Mouse (Mus musculus) cerebellum, adult (tissue): ENCODE data around the gene Inpp1.

Experiments
- ATAC-seq: cut with Nextera tagmentation; 2 replicates; pipeline ENCODE4 v1.9.2; 2017; ENCODE audit warnings: mild to moderate bottlenecking, moderate library complexity, mixed read lengths; ENCODE audit not compliant: insufficient number of reproducible peaks, low FRiP score, low TSS enrichment

The Inpp1 gene

DNA sequence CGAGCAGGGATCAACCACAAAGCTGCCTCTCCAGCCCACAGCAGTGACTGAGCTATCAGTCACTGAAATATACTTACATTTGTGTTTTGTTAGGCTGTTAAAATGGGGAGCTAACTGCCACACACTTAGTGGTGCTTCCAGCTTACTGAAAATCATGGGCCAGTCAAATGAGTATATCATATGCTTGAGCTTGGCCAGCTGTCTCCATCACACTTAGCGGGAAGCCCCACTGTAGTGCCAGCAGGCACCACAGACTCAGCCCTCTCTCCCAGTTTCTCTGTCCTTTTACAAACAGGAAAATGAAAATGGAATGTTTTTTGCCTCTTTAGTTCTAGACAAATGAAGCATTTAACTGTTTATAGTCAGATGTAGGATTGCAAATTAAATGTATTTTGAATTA, 21.6 kb downstream of the Inpp1 start:
- ATAC-seq: no peak

GRCm38 (mm10) chr1:52793692-52794091, 23.8 kb downstream of the Inpp1 start:
- no peak for ATAC-seq

GRCm38 (mm10) chr1:52792701-52793100, 24.8 kb downstream of the Inpp1 start:
- ATAC-seq: no peak

GRCm38 (mm10) chr1:52787254-52787653, 30.2 kb downstream of the Inpp1 start:
- no peak for ATAC-seq

DNA sequence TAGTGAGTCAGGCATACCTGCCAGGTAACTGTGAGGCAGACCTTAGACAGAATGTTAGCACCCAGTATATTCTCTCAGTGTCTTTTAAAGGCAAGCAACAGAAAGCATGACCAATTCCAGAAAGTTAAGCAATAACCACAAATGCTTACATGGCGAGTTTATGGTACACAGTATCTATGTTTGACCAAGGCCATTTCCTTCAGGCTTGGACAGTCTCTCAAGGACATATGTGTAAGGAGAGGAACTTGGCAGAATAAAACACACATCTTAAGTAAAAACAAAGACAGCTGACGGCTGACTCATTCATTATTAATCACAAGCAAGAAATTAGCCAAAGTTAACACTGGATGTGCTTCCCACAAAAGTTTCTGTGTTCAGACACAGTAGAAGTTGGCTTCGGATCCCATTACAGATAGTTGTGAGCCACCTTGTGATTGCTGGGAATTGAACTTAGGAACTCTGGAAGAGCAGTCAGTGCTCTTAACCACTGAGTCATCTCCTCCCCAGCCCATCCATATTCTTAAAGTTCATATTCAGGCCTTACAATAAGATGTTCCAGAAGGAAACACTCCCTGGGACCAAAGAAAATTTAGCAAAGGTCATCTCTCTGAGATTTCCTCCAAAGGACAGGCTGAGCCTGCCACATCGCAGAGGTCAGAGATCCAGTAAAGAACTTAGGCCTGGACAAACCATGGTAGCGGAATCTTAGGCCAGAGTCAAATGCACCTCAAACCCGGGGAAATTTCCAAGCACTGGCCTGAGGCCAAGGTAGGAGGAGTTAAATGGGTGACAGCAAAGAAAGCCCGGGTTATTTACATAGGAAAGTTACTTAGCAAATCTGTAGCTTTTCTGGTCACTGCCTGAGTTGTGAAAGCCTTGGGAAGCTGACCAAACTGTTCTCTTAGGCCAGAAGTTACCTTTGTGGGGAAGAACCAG, 52.0 kb downstream of the Inpp1 start:
- no peak for ATAC-seq

DNA sequence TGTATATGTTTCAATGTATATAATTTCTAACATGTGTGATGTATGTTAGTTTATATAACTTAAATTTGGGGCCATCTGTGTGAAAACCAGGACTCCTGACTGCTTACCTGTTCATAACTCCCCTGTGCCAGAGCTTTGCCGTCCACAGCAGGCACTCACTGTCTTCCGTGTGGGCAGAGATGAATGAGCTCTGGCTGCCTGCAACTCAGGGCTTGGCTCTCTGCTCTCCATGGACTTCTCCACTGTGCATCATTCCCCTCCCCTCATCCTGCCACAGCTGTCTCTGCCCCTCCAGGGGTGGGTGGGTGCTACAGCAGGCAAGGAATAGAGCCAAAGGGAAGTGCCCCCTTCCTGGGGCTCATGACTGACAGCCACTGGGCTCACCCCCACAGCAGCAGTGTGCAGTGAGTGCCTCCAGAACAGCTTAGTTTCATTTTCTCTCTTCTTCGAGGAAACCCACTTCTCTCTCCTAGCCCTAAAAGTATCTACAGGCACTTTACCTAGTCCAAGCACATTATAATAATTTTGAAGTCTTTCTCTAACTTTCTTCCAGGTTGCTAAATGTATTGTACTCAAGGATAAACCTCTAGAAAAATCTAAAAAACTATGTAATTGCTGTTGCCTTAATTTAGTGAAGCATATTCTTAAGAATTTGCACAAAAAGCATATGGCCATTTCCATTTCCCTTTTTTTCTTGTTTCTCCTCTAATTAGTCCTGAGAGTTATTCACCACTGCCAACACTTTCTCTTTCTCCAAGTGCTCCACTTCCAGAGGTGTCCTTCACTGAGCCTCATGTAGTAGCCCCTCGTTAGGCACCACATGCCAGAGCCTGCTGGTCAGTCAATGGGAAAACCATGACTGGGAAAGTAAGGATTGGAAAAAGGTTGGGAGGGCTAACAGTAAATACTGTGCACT, 53.3 kb downstream of the Inpp1 start:
- no peak for ATAC-seq

GRCm38 (mm10) chr1:52758174-52758573, 59.3 kb downstream of the Inpp1 start:
- no peak for ATAC-seq

DNA sequence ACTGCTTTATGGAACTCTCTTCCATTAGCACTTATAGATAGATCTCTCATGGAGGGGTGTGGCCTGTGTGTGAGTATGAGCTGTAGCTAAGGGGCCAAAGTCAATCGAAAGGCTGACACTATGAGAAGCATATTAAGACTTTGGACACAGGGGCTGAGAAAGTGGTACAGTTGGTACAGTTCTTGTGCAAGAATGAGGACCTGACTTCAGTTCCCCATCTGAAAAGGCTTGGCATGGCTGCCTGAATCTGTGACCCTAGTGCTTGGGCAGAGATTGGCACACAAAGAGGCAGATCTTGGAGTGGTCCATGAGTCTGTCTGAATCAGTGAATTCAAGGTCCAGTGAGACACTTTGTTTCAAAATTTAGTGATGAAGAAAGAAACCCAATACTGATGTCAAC, 63.2 kb downstream of the Inpp1 start:
- ATAC-seq: no peak

DNA sequence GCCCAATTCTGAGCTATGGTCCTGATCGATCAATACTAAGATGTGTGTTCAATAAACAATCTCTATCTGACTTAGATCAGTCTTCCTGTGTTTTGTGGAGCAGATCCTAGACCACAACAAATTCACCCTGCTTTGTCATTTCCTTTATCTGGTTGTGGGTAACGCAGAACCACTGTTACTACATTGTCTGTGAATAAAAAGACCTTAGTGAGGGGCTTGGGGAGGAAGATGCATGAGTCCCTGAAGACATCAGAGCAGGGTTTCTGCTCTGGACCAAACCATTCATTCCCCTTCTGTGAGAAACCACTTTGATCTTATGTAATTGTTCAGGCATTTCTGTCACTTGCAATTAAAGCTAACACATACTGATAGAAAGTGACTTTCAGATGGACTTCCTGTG, 63.7 kb downstream of the Inpp1 start:
- ATAC-seq: no peak

DNA sequence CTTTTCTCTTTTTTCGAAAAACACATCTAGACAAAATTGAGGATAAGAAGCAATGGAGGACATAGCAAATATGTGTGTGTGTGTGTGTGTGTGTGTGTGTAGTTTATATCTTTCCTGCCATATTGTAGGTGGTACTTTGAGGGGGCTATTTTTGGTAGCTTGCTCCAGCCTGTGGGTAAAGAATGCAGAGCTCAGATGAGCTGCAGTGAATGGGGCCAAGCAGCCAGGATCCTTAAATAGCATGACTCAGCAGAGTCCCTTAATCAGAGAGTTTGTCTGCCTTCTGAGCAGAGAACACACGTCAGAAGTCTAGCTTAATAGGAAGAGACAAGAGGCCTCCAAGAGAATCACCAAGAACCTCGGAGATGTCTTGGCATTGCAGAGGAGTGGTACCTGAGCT, 64.8 kb downstream of the Inpp1 start:
- ATAC-seq: no peak

DNA sequence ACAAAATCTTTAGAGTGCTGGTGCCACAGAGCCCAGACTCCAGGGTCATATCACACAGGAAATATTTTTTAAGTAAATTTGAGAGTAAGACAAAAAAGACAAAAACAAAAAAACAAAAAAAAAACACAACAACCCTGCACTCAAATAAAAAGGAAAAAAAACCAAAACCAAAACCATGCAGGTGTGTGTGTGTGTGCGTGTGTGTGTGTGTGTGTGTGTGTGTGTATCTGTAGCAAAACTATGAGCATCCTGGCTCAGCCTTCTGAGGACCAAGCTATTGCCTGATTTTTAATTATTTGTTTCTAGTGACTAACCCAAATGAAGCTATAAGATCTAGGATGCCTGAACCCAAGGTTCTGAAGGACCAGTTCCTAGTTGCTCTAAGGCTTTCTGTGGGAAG, 65.9 kb downstream of the Inpp1 start:
- no peak for ATAC-seq

GRCm38 (mm10) chr1:52749978-52750377, 67.5 kb downstream of the Inpp1 start:
- ATAC-seq: no peak

- peak; percentile 52; the same call in 1 of the 2 replicates for ATAC-seq
Observed at GRCm38 (mm10) chr1:52748260-52748659, 69.2 kb downstream of the Inpp1 start.

- ATAC-seq: no peak
Observed at GRCm38 (mm10) chr1:52742567-52742966, 74.9 kb downstream of the Inpp1 start.
